Mouse (Mus musculus): Measurements from ENCODE around the gene Bahcc1.

Bahcc1 gene

DNA sequence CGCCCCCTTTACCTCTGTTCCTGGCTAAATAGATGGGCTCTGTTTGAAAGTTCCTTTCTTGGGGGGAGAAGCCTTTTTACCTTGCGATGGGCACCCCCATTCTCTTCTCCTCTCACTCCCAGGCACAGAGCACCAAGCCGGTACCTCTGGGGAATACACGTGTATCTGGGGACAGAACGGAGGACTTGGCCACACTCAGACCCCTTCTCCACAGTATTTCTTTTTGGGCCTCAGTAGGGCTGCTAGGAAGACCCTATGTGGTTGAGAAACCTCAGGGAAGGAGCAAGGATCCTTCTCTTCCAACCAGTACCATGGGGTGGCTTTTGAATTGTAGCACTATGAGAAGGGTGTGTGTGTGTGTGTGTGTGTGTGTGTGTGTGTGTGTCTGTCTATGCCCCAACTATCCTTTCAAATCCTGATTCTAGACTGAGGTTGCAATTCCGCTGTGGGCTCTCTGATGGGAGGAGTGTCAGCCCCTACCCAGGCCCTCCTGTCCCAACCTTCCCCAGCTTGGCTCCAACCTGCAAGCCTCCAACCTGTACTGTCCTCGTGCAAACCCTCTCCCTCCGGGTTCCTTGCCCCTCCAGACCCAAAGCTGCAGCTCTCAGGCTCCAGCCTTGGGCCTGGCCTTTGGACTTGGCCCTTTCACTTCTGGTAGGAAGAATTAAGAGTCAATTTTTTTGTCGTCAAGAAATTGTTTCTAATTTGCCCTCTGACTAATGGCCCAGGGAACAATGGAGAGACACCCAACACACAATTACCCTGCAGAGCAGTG lies 4.4 kb upstream of the Bahcc1 start:
- no peak for DNase-seq (ENCODE audit: low spot score in 2 of 2)

DNA sequence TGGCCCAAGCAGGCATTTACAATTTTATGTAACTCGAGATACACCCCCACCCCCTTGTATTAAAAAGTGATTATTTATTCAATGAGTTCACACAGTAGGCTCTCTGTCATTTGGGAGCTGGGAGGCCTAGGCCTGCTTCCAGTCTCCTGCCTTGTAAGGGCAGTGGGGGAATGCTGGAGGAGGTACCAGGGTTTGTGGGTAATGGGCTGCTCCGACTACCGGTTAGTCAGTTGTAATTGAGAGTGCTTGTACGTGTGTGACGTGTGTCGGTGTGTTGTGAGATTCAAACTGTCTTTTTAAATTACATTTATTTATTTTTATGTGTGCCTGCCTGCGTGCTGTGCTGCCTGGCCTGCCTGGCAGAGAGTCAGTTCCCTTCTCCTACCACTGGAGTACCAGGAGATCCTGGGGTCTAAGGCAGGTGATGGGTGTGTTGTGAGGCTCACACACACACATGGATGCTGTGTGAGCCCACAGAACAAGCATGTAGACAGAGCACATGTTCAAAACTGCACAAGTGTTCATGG lies 3.8 kb upstream of the Bahcc1 start:
- DNase-seq (ENCODE audit: low spot score in 2 of 2) = no peak

DNA sequence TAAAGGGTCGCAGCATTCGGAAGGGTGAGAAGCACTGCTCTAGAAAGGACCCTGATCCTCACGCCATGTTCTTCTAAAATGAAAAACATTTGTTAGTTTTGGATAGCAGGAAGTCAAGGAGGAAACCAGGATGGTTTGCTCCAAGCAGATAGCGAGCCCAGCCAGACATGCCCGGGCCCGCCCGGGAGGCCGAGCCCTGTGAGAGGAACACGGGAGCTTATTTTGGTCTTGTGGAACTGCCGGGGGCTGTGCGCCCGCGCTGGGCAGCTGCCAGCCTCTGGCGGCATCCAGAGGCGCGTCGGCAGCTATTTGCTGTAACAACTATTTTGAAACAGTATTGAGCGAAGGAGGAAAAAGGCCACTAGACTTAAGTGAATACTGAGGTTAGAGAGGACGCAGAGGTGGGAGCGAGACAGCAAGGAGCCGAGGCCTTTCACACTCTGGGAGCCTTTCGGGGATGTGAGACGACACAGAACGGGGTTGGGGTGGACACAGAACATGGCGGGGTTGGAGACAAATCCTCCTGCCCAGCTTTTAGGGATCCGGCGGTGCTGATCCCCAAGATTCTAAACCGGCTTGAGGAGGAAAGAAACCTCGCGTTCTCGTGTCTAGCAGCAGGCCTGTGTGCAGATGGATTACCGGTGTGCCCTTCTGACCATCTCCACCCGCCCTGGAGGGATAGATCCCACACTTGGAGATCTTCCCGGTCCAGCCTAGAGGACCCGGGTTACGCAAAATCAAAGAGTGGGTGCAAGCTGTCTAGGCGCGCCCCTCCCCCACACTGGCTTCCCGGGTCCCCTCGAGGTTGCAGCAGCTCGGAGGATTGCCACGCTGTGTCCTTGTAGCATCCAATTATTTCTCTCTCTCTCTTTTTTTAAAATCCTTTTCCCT lies 2.6 kb upstream of the Bahcc1 start:
- peak in 1 of 2 experiments; percentile 70 for DNase-seq (ENCODE audit: low spot score in 2 of 2)

DNA sequence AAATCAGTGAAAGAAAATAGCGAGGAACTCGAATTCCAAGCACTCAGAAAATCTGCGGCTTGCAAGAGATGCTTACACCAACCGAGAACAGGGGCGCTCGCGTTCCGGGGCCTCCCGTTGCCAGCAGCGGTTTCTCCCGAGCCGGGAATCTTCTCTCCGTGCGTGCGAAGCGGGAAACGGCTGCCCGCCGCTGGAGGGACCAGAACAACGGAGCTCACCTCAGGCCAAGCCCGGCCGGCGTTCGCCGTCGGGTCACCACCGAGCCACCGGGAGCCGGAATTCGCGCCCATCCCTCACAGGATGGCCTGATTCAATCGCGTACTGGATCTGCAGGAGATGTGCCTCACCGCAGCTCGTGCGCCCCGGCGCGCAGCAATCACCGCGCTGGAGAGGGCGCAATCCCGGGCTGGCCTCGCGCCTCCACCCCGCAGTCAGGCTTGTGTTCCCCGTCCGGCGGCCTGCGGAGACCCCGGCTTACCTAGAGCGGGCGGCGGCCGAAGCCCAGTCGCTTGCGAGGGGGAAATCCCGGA lies 1.8 kb upstream of the Bahcc1 start:
- DNase-seq (ENCODE audit: low spot score in 2 of 2) = no peak

DNA sequence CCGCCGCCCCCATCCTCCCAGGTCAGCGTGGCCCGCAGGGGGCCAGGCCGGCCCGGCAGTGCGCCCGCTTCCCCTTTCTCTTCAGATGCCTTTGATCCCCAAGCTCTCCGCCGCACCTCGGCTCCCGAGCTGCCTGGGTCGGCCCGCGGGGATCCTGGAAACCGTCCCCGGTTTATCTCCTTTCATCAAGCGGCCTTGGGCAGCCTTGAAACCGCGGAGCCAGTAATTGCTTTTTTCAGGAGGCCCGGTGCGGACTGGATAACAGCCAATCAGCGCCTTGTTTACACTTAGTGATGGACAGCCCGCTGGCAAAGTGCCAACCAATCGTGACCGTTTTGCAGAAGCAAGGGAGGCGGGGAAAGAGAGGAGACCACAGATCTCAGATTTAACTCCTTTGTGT lies 1.4 kb upstream of the Bahcc1 start:
- DNase-seq (ENCODE audit: low spot score in 2 of 2) = peak; percentile 98 to 100

DNA sequence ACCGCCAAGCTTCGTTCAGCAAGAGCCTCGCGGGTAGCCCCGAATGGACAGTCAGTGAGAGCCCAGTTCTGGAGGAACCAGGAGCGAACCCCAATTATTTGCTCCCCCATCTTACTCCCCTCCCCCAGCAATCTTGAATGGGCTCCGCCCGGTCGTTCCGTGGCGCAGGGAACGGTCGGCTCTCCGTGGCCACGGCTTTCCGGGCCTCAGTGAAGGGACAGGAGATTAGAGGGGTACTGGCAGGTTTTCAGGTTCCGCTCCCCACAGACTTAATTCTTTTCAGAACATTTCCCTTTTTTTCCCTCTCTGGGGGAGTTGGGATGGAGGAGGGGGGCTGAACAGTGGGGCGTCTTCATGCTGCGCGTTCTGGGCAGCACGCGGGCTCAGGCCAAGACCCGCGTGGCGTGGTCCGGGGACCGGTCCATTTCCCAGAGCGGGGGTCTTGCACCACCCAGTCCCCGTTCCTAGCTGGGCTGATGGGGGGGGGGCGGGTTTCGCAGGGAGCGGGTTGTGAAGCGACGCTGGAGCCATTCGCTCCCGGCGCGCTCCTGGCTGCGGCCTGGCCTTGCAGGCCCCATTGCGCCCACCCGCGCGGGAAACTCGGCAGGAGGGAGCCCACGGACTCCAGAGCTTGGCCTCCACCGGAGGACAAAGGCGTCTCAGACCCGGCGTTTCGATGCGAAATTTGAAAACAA lies 841 bp downstream of the Bahcc1 start:
- no peak for DNase-seq (ENCODE audit: low spot score in 2 of 2)

GRCm38 (mm10) chr11:120234136-120234775 lies 1.5 kb downstream of the Bahcc1 start:
- no peak for DNase-seq (ENCODE audit: low spot score in 2 of 2)

DNA sequence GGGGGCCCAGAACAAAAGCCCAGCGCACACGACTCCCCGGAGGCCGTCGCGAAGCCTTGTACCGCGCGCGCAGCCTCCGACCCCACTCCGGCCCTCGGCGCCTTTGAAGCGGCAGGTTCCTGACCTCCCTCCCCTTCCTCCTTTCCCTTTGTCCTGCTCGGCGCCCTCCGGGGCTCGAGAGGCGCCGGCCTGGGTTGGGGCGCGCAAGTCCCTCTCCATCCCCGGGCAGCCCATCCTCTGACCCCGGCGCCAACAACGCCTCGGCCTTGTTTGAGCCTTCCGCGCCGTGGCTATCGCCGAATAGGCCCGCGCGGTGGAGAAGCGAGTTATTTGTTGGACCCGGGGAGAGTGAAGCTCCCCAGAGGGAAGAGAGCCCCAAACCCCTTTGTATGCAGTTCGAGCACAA lies 2.0 kb downstream of the Bahcc1 start:
- no peak for DNase-seq (ENCODE audit: low spot score in 2 of 2)

GRCm38 (mm10) chr11:120235385-120236113 lies 2.8 kb downstream of the Bahcc1 start:
- no peak for DNase-seq (ENCODE audit: low spot score in 2 of 2)

DNA sequence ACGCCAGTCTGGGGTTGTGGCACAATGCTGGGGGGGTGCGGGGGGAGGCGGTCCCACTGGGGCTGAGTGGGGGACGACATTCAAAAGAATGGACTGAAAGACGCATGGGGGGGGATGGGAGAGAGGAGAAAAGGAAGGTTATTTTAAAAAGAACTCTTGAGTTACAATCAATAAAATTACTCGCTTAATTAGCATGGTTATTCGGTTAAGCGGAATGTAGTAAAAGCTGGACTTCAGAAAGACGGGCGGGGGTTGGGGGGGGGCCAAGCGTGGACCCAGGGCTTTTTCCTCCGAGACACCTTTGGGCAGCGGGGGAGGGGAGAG lies 3.3 kb downstream of the Bahcc1 start:
- no peak for DNase-seq (ENCODE audit: low spot score in 2 of 2)

DNA sequence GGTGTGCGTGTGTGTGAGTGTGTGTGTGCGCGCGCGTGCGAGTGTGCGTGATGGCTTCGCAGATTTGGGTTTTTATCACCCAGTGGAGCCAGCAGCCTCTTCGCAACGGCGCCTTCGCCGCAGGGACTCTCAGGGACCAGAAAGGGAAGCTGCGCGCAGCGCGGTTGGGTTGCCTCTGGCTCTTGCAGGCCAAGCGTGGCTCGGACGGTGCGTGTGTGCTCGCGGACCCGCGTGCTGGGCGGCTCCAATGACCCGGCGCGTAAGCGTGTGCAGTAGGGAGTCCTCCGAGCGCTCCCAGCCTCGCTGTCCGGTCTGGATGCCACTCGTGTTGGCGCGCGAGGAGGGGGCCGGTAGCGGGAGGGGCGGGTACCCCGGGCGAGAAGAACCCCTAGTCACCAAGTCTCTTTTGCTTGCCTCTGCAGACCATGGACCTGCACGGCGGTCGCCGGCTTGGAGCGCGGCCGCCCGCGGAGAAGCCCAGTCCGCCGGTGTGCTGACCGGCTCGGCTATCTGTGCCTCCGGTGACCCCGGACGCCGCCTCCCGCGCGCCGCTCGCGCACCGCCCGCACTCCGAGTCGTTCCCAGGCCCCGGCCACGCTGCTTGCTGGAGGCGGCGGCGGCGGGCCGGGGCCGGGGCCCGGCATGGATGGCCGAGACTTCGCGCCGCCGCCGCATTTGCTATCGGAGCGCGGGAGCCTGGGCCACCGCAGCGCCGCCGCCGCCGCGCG lies 3.9 kb downstream of the Bahcc1 start:
- no peak for DNase-seq (ENCODE audit: low spot score in 2 of 2)

- DNase-seq (ENCODE audit: low spot score in 2 of 2) = no peak
Observed at GRCm38 (mm10) chr11:120237166-120238131, 4.7 kb downstream of the Bahcc1 start.

DNA sequence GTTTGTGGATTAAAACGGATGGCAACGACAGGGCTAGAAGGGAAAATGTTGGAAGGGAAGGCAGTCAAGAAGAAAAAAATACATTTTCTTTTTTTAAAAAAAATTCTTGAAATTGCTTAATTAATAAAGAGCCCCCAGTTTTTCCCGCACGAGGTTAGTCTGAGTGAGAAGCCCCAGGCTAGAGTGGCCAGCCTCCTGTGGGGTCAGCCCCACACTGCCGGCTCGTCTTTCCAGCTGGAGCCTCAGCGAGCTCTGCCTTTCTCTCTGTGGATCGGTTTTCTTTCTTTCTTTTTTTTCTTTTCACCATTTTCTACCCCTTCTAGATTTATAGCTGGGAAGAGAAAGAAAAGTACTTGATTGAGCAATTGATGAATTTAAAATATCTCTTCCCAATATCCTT lies 5.6 kb downstream of the Bahcc1 start:
- no peak for DNase-seq (ENCODE audit: low spot score in 2 of 2)

GRCm38 (mm10) chr11:120238751-120239359 lies 6.1 kb downstream of the Bahcc1 start:
- no peak for DNase-seq (ENCODE audit: low spot score in 2 of 2)

DNA sequence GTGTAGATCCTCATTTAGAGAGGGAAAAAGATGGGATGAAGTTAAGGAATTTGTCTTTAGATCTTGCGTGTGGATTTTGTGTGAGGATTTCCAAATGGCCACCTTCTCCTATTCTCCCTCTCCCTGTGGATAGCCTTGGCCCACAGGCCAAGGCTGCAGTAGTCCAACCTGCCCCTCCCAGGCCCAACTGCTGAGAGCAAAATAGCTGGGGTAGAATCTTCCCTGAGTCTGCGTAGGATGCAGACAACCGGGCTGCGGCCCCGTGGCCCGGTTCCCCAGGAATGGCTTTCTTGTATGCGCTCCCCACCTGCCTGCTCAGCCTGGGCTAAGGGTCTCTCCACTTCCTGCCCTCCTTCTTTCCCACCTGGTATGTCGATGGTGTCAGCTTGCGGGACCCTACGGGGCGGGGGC lies 6.8 kb downstream of the Bahcc1 start:
- no peak for DNase-seq (ENCODE audit: low spot score in 2 of 2)

DNA sequence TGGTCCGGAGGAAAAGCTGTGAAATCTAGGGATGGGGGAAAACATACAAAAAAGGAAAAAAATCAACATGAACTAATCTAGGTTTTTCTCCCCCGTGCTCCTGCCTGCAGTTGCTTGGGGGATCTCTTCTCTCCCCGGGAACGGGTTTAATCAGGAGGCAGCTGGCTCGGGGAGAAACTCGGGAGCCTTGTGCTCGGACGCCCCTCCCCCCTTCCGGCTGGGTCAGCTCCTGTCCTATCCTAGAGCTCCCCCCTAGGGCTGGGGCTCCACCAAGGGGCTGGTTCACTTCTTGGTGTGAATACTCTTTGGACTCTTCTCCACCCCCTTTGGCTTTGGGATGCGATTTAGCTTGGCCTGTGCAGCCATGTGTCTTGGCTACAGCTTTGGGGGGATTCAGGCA lies 7.5 kb downstream of the Bahcc1 start:
- peak in 1 of 2 experiments; percentile 70 for DNase-seq (ENCODE audit: low spot score in 2 of 2)

DNA sequence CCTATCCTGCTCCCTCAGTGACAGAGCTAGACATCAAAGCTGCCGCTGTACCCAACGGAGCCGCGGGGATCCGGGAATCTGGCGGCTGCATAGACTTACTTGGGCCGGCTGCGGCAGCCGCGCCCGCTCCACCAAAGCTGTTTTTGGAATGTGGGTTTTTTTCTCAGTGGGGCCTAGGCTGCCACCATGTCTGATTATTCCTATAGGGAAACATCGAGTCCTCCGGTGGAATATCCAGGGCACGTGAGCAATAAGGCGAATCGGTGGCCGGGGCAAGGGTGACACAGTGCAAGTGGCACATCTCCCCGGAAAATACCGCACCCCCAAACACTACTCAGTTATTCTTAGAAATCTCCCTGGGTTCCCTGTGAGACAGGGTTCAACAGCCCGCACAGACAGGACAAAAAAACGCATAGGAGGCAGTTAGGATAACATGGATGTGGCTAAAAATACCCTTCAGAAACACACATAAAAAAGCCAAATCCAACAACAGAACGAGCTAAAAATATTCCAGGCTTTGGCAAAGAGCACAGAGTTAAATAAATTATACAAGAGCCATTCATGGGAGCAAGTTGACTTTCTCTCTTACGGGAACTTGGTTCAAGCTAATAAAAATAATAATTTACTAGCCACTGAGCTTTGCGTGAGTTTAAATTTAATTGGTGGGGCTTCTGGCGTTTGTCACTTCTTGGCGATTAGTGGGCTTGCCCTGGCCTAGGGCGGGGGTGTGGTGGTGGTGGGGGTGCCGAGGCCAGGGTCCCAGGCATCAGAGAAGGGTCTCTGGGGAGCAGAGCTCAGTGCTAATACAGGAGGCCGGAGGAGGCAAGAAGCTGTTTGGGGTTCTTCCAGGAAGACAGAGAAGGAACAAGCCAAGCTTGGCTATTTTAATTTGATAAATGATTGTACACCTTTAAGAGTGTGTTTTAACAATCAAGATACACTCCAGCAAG lies 8.5 kb downstream of the Bahcc1 start:
- no peak for DNase-seq (ENCODE audit: low spot score in 2 of 2)
